Mouse (Mus musculus): ENCODE data around the gene Gm13420. TPM values are rescaled to one million over a fixed set of nuclear protein-coding genes. Genes with fewer than 3 reads are reported as not detected.
A peak's percentile ranks its signal among the peaks of the same experiment; 100 is the strongest.
"Not testable (repeated sequence)": the region's sequence is repeated elsewhere in the genome, so short reads cannot be mapped to it uniquely, and the experiment has no call there.

The Gm13420 gene
- polyA plus RNA-seq, 2 experiments from 2014 or later = 0.30 TPM; not detected in 1

DNA sequence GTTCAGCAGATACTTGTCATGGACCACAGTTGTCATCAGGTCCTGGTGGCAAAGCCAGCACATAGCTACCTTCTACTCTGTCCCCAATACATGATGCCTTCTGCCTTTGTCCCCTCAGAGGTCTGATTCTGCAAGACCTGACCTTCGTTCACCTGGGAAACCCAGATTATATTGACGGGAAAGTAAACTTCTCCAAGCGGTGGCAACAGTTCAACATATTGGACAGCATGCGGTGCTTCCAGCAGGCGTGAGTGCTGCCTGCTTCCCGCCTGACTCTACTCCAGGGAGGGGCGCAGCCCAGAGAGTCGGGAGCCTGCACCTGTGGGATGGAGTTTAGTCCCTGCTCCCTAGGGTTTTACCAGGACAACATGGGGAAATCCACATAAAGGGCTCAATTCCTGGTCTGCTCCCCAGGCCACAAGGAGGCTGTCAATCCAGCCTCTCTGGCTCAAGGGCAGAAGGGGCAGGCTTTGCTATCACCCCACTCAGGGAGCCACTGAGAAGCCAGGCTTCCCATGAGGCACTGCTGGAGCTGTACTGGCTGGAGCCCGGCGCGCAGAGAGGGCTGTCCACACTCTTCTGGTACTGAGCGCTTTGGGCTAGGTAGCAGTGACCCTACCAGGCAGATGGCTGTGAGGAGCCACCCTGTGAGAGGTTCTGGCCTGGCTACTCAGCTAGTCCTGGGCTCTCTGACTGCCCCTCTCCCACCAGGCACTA is 14.1 kb downstream of the Gm13420 start:
- no peak for ATAC-seq

DNA sequence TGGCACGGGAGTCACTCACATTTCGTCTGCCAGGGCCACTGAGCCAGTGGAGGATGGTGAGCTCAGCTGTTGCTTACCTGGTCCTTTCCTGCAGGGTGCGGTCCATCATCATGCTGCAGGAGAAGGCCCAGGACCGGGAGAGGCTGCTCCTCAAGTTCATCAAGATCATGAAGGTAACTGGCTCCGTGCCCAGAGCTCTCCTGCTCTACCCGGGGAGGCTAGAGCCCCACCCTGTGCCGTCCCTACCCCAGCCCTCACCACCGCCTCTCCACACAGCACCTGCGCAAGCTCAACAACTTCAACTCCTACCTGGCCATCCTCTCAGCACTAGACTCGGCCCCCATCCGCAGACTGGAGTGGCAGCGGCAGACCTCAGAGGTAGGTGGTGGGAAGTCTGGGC is 15.8 kb downstream of the Gm13420 start:
- ATAC-seq = no peak

DNA sequence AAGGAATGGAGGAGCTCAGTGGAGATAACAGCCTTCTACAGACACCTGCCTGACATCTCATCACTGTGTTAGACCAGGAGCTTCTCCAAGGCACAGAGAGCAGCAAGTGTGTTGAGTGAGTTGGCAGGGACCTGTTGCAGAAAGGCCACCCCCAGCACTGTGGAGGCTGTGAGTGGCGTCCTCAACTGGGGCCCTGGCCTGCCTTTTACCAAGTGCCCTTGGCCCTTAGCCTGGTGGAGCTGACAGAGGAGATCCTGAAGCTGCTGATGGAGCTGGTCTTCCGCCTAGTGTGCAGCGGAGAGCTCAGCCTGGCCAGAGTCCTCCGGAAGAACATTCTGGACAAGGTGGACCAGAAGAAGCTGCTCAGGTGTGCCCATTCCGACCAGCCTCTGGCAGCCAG is 18.1 kb downstream of the Gm13420 start:
- ATAC-seq = no peak

DNA sequence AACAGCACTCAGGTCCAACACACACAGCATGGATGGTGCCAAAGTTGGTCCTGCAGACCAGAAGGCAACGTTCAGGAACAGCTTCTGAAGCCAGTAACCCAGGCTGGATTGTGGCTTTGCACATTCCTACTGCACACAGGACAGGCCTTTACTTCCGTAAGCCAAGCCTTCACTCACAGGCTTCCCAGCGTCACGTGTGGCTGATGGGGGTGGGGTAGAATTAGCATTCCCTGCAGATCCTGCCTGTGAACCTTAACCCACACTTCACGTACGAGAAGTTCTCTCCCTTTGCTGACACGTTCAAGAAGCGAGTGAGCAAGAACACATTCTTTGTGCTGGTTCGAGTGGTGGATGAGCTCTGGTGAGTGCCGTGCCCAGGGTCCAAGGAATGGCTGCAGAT is 18.9 kb downstream of the Gm13420 start:
- ATAC-seq = no peak

DNA sequence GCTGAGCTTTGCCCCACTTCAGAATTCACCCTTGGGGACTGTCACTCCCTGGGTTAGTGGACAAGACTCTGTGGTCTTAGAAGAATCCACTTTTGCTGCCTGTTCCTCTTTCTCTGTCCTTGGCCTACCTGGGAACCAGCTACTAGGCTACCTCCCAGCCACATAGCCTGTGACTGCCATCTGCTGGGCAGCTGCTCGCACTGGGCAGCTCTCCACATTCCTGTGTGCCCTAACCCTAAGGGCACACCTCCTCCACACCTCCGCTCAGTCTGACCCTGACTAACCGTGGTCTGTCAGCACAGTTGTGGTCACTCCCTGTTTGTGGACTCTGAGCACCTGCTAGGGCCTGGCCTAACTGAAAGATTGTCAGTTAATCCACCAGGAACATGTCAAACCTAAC is 19.9 kb downstream of the Gm13420 start:
- no peak for ATAC-seq

DNA sequence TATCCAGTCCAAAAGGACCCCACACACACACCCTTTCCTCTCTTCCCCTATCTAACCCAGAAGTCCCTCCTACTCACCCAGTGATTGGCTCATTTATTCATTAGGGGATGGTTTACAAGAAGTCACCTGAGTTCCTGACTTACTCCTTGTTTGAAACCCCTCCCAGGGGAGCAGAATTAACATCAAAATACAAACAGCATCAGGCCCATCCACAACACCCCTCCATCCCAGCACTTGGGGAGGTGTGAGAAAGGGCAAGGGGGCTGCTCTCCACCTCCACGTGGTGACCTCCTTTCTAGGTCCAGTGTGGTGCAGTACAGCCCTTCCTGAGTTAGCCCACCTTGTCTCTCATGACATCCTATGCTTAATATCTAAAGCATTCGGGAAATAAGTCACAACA is 22.0 kb downstream of the Gm13420 start:
- ATAC-seq = no peak

DNA sequence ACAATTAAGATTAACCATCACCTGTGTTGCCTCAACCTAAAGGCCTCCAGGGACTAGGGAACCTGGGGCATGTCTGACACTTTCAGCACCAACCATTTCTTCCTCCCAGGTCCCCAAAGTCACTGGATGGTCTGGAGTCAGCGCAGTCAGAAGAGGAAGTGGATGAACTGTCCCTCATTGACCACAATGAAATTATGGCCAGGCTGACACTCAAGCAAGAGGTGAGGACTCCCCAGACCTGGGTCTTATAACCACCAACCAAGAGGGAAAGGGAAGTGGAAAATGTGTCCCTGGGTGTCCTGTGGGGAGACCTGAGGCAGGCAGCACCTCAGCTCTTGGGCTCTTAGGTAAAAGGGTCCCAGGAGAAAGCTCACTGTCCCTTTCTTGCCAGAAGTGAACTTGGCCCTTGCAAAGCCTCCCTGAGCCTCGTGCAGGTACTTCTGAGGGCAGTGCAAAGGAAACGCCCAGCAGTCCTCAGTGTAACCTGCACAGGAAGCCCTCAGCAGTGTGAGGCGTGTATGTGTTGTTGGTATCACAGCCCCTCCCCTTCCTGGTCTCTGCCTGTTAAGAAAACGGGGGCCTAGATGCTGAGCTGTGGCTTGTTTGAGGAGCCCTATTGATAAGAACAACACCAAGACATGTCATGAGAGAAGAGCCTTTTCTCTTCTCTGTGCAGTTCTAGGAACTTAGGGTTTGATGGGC is 26.7 kb downstream of the Gm13420 start:
- ATAC-seq = peak; percentile 93

DNA sequence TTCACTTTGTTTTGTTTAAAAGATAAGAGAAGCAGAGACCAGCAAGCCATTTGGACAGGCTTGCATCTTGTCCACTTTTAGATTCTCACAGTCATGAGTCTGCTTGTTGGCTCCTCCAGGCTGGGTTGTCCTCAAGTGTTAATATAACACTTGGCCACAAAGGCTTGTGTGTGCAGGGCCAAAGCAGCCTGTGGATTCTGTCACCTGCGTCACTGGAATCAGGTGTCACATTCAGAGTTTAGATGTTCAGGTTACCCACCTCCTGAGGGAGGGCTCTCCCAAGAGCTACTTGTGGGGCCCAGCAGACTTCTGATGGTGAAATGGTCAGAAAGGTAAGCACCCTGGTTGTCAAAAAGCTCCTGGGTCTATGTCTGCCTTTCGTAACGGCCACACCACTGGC is 28.4 kb downstream of the Gm13420 start:
- ATAC-seq = no peak

DNA sequence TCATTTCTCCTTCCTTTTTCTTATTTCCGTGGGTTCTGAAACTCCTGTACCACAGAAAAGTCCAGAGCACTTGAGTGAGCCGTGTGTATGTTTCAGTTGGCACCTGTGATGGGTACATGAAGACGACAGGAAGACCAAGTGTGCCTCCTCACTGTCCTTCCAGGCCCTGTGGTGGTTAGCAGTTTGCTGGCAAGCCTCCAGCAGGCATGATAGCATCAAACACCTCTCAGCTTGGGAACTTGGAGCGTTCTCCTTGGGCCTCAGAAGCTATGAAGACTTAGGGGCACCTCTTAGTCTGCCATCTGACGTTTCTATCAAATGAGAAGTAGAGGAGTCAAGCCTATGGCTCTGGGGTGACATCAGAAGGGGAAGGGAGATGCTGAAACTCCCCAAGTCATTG is 32.9 kb downstream of the Gm13420 start:
- no peak for ATAC-seq

DNA sequence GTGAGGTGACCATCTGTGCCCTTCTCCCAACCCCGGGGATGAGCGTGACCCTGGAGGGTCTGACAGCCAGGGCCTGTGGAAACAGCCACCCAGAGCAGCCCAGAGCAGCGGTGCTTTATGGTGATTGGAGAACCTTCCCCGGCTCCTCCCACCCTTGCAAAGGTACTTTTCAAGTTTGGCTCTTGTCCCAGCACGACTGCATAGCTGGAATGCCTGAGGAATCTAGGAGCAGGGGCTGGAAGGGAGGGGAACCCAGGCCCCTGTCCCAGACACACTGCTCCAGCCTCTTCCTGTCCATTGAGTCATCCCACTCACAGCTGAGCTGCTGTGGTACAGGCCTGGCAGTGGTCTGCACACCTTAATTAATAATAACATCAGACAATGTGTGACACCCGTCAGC is 34.8 kb downstream of the Gm13420 start:
- ATAC-seq = no peak

DNA sequence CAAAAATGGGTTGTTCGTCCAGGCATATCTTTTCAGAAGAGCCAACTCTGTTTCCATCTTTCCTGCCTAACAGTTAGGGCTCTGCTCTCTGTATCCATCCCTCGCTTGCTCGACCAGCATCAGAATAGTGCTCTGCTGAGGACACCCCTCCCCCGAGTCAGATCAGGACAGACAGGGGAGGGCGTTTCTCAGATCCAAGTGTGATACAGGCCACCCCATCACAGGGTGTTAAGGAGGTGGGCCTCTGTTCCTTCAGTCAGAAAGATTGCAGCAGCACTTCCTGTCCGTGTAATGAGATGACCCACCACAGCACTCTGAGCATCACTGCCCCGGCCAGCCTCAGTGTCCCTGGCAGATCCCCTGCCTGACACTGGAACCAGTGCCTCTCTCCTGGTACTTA is 35.3 kb downstream of the Gm13420 start:
- ATAC-seq = no peak

DNA sequence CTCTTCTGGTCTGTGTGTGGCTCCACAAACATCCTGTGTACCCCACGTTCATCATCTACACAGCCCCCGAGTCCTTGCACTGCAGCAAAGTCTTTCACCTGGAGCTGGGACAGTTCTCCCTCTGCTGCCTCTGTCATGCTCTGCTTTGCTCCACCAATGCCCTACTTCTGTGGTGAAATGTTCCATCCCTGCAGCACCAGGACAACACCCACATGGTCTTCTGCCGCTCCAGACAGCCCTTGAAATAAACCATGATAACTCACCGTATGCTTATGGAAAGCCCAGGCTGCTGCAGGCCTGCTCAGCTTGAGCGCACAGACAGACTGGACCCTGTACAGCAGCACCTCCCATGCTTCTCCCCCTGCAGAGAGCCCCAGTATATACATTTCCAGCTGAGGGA is 37.4 kb downstream of the Gm13420 start:
- ATAC-seq = no peak

DNA sequence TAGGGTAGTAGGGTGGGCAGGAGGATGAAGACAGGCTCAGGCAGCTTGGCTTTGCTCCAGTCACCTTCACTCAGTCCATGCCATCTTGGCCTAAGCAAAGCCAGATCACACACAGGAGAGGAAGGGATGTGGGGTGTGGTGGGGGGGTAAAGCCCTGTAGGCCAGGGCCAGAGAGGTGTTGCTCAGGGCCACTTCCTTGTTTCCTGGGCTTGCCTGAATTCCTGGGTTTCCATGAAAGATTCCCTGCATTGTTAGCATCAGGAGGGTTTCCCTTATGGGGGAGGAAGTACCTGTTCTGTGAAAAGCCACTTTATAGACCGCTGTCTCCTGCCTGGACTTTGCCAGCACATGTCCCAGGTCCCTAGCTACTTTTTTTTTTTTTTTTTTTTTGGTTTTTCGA is 38.0 kb downstream of the Gm13420 start:
- no peak for ATAC-seq

DNA sequence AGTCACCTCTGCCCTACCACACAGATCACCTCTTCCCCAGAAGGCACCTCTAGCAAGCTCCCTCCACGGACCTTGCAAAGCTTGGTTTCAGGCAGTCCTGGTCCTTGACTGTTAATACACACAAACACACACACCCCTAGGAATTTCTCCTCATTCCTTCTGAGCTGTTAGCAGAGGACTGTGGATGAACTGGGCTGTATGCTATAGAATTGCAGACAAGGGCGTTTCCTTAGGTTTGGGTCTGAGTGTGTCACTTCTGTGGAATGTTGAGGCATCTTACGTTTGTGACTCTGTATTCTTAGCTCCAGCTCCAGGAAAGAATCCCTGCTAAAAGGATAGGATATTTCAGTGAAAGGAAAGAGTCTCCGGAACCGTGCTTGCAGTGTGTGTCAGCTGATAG is 39.6 kb downstream of the Gm13420 start:
- ATAC-seq = no peak

DNA sequence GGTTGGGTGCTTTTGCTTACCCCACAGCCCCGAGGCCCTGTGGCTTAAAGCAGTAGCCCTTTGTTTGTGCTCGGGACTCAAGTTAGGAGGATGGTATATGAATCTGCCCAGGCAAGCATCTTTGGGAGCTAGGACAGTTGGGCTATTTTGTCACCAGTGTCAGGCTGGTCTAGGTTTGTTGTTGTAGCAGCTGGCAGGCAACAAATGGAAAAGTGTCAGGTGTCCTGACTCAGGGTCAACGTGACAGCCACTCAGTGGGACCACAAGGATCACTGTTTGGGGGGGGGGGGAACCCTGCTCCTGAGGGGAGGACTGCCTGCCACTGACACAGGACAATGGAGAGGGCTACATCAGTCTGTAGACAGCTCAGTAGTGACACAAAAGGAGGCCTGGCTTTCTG is 40.4 kb downstream of the Gm13420 start:
- no peak for ATAC-seq

DNA sequence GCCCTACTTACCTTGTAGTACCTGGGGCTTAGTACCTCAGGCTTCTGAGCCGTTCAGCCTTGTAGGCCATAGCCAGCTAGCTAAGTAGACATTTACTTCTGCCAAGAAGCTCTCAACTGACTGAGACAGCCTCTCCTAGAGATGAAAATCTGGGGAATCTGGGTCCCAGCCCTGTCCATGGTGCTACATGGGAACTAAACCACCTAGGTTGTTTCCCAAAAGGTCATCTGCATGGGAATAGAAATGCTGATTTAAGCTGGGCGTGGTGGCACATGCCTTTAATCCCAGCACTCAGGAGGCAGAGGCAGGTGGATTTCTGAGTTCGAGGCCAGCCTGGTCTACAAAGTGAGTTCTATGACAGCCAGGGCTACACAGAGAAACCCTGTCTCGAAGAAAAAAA is 43.3 kb downstream of the Gm13420 start:
- not testable (repeated sequence) for ATAC-seq

DNA sequence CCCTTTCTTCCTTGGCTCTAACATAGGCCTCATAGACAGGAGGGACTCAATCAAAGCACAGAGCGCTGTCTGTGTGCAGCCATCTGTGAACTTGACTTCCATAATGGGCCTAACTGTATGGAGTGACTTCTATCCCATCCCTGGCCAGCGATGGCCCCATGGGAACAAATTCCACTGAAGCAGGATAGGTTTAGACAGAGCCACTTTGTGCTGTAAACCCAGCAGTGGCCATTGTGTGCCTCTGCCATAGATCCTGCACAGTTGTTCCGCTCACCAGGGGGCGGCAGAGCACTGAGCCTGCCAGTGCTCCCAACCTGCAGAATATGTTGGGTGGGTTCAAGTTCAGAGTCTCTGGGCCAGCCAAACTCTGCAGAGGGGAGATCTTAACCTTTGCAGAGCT is 43.8 kb downstream of the Gm13420 start:
- ATAC-seq = no peak

DNA sequence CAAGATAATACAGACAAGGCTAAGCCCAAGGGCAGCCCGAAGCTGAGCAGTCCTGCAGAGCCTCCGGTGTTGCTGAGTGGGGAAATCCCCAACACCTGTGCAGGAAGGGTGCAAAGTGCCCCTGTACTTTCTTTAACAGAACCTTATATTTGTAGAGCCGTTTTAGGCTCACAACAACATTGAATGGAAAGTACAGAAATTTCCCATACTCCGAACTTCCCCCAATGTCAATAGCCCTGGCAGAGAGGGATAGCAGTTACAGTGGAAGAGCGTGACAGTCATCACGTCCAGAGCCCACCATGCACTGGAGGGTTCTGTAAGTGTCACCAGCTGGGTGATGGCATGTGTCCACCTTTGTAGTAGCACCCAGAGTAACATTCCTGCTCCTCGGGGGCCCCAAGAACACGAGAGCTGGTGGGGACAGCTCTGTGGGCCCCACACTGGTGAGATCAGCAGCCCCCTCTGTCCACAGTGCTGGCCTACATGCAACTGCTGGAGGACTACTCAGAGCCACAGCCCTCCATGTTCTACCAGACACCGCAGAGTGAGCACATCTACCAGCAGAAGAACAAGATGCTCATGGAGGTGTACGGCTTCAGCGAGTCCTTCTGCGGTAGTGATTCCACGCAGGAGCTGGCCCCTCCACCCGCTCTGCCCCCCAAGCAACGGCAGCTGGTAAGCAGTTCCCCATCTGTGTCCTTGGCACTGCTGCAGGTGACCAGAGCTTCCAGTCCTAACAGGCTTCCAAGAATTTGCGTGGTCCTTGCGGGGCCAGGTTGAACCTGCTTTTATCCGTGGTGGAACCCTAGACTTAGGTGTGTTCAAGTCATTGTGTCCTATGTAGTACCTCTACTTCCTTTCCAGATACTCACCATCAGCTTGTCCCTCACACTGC is 44.5 kb downstream of the Gm13420 start:
- ATAC-seq = peak; percentile 93

DNA sequence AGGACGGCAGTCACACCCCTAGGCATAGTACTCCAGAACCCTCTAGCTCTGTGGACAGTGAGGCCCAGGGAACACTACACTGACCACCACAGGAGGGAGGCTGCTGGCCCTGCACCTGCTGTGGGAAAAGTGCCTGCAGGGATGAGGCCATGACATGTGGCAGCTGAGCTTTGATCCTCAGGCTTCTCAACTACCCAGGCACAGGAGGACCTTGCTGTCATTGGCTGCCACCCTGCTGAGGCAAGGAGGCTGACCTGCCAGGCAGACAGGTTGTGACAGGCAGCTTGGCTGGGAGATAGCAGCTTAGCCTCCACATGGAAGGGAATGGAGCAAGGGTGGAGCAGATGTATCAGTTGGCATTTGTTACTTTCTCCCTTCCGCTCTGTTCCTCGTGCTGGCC is 46.0 kb downstream of the Gm13420 start:
- ATAC-seq = no peak

DNA sequence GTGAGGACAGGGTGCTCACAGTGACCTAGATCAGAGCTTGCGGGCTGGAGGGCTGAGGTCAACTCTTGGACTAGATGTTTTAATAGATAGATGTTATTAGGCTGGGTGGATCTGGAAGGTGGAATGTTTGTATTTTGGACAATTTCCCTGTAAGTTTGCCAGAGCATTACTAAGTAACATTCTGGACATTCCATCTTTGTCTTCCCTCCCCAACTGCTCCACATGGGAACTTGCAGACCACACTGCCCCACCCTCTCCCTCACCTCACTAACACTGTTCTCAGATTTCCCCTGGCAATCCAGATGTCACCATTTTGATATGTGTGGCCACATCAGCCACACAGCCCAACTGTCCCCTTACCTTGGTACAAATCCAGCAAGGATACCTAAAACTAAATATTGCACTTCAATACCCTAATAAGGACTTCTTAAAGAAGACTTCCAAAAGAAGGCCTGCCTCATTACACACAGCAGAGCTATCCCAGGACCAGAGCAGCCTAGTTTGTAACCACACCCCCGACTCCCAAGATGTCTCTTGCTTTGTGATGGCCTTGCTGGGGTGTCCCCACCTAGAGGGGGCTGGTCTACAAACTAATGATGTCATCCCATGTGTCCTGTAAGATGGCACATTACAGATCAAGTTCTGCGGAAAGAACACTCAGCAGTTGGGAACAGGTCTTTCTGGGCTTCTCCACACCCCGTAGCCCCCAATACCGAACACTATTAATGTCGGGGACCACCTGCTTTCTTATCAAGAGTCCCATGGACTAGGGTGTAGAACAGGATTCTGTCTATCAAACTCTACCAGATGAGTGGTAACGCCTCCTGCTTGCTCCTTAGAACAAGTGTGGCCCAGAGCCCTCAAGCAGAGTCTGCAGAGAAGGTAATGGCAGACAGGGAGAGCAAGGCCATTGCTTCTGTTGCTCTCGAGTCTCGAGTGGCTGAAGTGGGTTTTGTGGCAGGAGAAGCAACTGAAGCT is 48.1 kb downstream of the Gm13420 start:
- ATAC-seq = no peak

DNA sequence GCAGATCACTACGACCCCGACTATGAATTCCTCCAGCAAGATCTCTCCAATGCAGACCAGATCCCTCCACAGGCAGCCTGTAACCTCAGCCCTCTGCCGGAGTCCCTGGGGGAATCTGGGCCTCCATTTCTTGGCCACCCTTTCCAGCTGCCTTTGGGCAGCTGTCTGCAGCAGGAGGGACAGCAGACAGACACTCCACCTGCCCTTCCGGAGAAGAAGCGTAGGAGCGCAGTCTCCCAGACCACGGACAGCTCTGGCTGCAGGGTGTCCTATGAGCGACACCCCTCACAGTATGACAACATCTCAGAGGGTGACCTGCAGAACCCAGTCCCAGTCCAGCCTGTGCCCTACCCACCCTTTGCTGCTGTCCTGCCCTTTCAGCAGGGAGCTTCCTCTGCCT is 49.3 kb downstream of the Gm13420 start:
- ATAC-seq = no peak

DNA sequence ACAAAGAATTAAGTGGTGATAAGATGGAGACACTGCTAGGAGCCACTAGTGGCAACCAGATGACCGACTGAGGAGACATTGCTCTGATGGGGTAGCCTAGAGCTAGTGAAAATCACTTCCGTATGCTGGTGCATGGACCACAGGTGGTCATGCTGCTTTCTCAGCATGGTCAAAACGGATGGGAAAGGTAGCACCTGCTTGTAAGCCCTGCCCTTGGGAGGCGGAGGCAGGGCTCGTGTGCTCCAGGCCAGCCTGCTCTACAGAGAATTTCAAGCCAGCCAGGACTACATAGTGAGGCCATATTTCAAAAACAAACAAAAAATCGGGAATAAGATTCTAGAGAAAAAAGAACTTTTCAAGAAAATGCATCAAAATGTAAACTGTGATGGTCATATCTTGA is 50.1 kb downstream of the Gm13420 start:
- no peak for ATAC-seq
